ENCODE assay signal across 26 mouse cellular contexts in the genomic region with DNA sequence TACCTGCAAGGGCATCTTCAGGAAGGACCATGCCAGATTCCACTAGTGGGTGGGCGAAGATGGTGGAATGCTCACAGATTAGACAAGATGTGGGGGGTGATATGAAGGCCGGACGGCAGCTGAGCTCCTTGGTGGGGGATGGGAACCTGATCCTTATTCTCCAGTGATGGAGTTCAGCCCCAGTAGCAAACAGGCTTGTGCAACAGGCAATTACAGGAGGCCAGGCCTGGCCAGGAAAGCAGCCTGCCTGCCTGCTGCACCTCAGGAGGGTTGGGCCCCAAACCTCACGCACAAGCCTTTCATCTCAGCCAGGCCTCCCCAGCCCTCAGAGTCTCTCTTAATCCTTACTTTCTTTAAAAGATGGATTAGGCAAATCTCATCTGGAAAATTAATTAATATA.
A peak's percentile ranks its signal among the peaks of the same experiment; 100 is the strongest.
DNase-seq lines count a peak whose midpoint lies in the region; ATAC-seq and TF ChIP-seq lines count a peak whose summit lies in the region.
"Had no signal": no experiment of that assay in that cellular context is flagged by ENCODE, and none has a peak within 500 bp of the region (broad histone marks: within the 10 kb centered on the region; RNA-seq: fewer than 3 reads in every experiment).

No protein-coding gene starts in this region.

- H3K27me3 ChIP-seq in forebrain, embryonic 10.5 days (ENCODE audit: poor library complexity, severe bottlenecking): peaks cover 83% of the 10 kb centered on the region
- no peaks in the 10 kb centered on the region for H3K27me3 ChIP-seq in forebrain, postnatal 0 days (ENCODE audit: insufficient read depth, low read length)
- no peaks in the 10 kb centered on the region for H3K27me3 ChIP-seq in liver, embryonic 16.5 days (ENCODE audit: control insufficient read depth, insufficient read depth, low read depth, low read length)
- H3K27me3 ChIP-seq in liver, postnatal 0 days (ENCODE audit: insufficient read depth, low read length): no peaks in the 10 kb centered on the region
- no peaks in the 10 kb centered on the region; the same call in 1 of the 2 replicates for H3K27me3 ChIP-seq in intestine, embryonic 15.5 days (replicated peaks)
- peaks cover 85% of the 10 kb centered on the region for H3K27me3 ChIP-seq in kidney, embryonic 15.5 days

- ATAC-seq in forebrain, postnatal 0 days: no peak
- ATAC-seq in liver, embryonic 16.5 days (ENCODE audit: low read depth): peak; percentile 37; the same call in 1 of the 2 replicates
- no peak for ATAC-seq in liver, postnatal 0 days
- peak; percentile 76 for ATAC-seq in intestine, embryonic 15.5 days
- ATAC-seq in kidney, embryonic 15.5 days (replicated peaks; ENCODE audit: low FRiP score): no peak
- ATAC-seq: activated CD4-positive, CD25-positive, alpha-beta regulatory T cell, adult 4 months; midbrain, embryonic 16.5 days had no signal

- no peak overlapping the region for H3K4me2 ChIP-seq in forebrain, postnatal 0 days (ENCODE audit: low read depth)
- H3K4me2 ChIP-seq in liver, embryonic 16.5 days (ENCODE audit: low read depth, low read length): no peak overlapping the region
- H3K4me2 ChIP-seq in liver, postnatal 0 days (ENCODE audit: low read depth, low read length): no peak overlapping the region
- no peak overlapping the region for H3K4me2 ChIP-seq in intestine, embryonic 15.5 days (replicated peaks)
- H3K4me2 ChIP-seq in kidney, embryonic 15.5 days: no peak overlapping the region
- H3K4me2 ChIP-seq: hindbrain, embryonic 15.5 days; neural tube, embryonic 15.5 days had no signal

- peak overlapping the region; percentile 80 for H3K27ac ChIP-seq in forebrain, embryonic 10.5 days
- H3K27ac ChIP-seq in forebrain, postnatal 0 days (ENCODE audit: low read depth, low read length): no peak overlapping the region
- H3K27ac ChIP-seq in liver, embryonic 16.5 days (ENCODE audit: low read length): no peak overlapping the region
- no peak overlapping the region for H3K27ac ChIP-seq in liver, postnatal 0 days (ENCODE audit: low read depth)
- peak overlapping the region; percentile 54; the same call in 1 of the 2 replicates for H3K27ac ChIP-seq in intestine, embryonic 15.5 days
- H3K27ac ChIP-seq in kidney, embryonic 15.5 days: no peak overlapping the region
- H3K27ac ChIP-seq: hindbrain, embryonic 15.5 days; layer of hippocampus, adult 2 months; neural tube, embryonic 15.5 days had no signal

- peak overlapping the region; percentile 10; the same call in 1 of the 2 replicates for H3K4me3 ChIP-seq in forebrain, embryonic 10.5 days
- no peak overlapping the region for H3K4me3 ChIP-seq in forebrain, postnatal 0 days (ENCODE audit: low read depth, low read length)
- H3K4me3 ChIP-seq in liver, embryonic 16.5 days (ENCODE audit: low read depth, low read length): no peak overlapping the region
- H3K4me3 ChIP-seq in liver, postnatal 0 days (ENCODE audit: low read depth, low read length): no peak overlapping the region
- H3K4me3 ChIP-seq in intestine, embryonic 15.5 days (replicated peaks): no peak overlapping the region
- H3K4me3 ChIP-seq in kidney, embryonic 15.5 days (replicated peaks): no peak overlapping the region
- H3K4me3 ChIP-seq: erythroblast, embryonic 14.5 days; hindbrain, embryonic 15.5 days; layer of hippocampus, adult 2 months; megakaryocyte, embryonic 14.5 days; neural tube, embryonic 15.5 days had no signal

- no peak overlapping the region for H3K9ac ChIP-seq in forebrain, postnatal 0 days
- H3K9ac ChIP-seq in liver, embryonic 16.5 days (ENCODE audit: low read depth, low read length): no peak overlapping the region
- H3K9ac ChIP-seq in liver, postnatal 0 days (replicated peaks): no peak overlapping the region
- H3K9ac ChIP-seq in intestine, embryonic 15.5 days: no peak overlapping the region
- no peak overlapping the region for H3K9ac ChIP-seq in kidney, embryonic 15.5 days
- H3K9ac ChIP-seq: hindbrain, embryonic 15.5 days; neural tube, embryonic 15.5 days had no signal

- no peak for TF ChIP-seq EP300 in liver, postnatal 0 days (IDR thresholded peaks at IDR 0.05; ENCODE audit: low read depth)

- peaks cover 100% of the 10 kb centered on the region for H3K4me1 ChIP-seq in forebrain, embryonic 10.5 days
- H3K4me1 ChIP-seq in forebrain, postnatal 0 days (ENCODE audit: insufficient read depth): peaks cover 3% of the 10 kb centered on the region; the same call in 1 of the 2 replicates
- no peaks in the 10 kb centered on the region; the same call in 1 of the 2 replicates for H3K4me1 ChIP-seq in liver, embryonic 16.5 days (ENCODE audit: control insufficient read depth, low read depth, low read length)
- no peaks in the 10 kb centered on the region for H3K4me1 ChIP-seq in liver, postnatal 0 days (ENCODE audit: insufficient read depth)
- peaks cover 20% of the 10 kb centered on the region for H3K4me1 ChIP-seq in intestine, embryonic 15.5 days (replicated peaks)
- peaks cover 39% of the 10 kb centered on the region for H3K4me1 ChIP-seq in kidney, embryonic 15.5 days
- H3K4me1 ChIP-seq: megakaryocyte, embryonic 14.5 days had no signal

- no peak for TF ChIP-seq CTCF in forebrain, postnatal 0 days (IDR thresholded peaks at IDR 0.05; ENCODE audit: low read depth)
- no peak for TF ChIP-seq CTCF in liver, postnatal 0 days (IDR thresholded peaks at IDR 0.05; ENCODE audit: low read depth)

- 17% methylated on average over 4 of the region's 4 CpGs for whole genome bisulfite sequencing in forebrain, embryonic 10.5 days
- WGBS in forebrain, postnatal 0 days: 42% methylated on average over 4 of the region's 4 CpGs
- 46% methylated on average over 4 of the region's 4 CpGs for WGBS in liver, embryonic 16.5 days (ENCODE audit: insufficient replicate concordance)
- WGBS in liver, postnatal 0 days (ENCODE audit: insufficient replicate concordance): 66% methylated on average over 4 of the region's 4 CpGs
- WGBS in intestine, embryonic 15.5 days: 44% methylated on average over 4 of the region's 4 CpGs
- 62% methylated on average over 4 of the region's 4 CpGs for WGBS in kidney, embryonic 15.5 days

- no peaks in the 10 kb centered on the region for H3K9me3 ChIP-seq in forebrain, embryonic 10.5 days
- no peaks in the 10 kb centered on the region for H3K9me3 ChIP-seq in forebrain, postnatal 0 days (ENCODE audit: low read length)
- H3K9me3 ChIP-seq in liver, embryonic 16.5 days (replicated peaks; ENCODE audit: control insufficient read depth, low read length): no peaks in the 10 kb centered on the region
- H3K9me3 ChIP-seq in liver, postnatal 0 days (ENCODE audit: low read length): no peaks in the 10 kb centered on the region
- H3K9me3 ChIP-seq in intestine, embryonic 15.5 days: no peaks in the 10 kb centered on the region
- H3K9me3 ChIP-seq in kidney, embryonic 15.5 days (replicated peaks): no peaks in the 10 kb centered on the region
- H3K9me3 ChIP-seq: hindbrain, embryonic 15.5 days; megakaryocyte, embryonic 14.5 days; neural tube, embryonic 15.5 days had no signal

- DNase-seq in forebrain, embryonic 10.5 days (ENCODE audit: extremely low spot score, low spot score): peak; percentile 49
- DNase-seq in forebrain, postnatal 0 days: no peak
- no peak for DNase-seq in liver, postnatal 0 days
- DNase-seq in right cerebral cortex, adult 18-20 months: no peak
- DNase-seq: adrenal gland, postnatal 14 days; cerebellum, adult 11-12 months; cerebellum, postnatal 14 days; gastrocnemius, postnatal 25 days; heart, postnatal 14 days; kidney, adult 18-20 months; kidney, postnatal 14 days; layer of hippocampus, postnatal 36 days; liver; right cerebral cortex, postnatal 4 days; thymus, postnatal 36 days had no signal

- H3K36me3 ChIP-seq in forebrain, embryonic 10.5 days (replicated peaks): 0 out of 2 replicates have a peak, but pooled peaks cover 3% of the 10 kb centered on the region
- no peaks in the 10 kb centered on the region for H3K36me3 ChIP-seq in forebrain, postnatal 0 days (ENCODE audit: insufficient read depth)
- no peaks in the 10 kb centered on the region for H3K36me3 ChIP-seq in liver, embryonic 16.5 days (ENCODE audit: control insufficient read depth, insufficient read depth)
- no peaks in the 10 kb centered on the region for H3K36me3 ChIP-seq in liver, postnatal 0 days (replicated peaks; ENCODE audit: insufficient read depth, low read length)
- no peaks in the 10 kb centered on the region for H3K36me3 ChIP-seq in intestine, embryonic 15.5 days
- H3K36me3 ChIP-seq in kidney, embryonic 15.5 days: no peaks in the 10 kb centered on the region
- H3K36me3 ChIP-seq: G1E; hindbrain, embryonic 15.5 days; neural tube, embryonic 15.5 days had no signal

Comparison
In these comparisons a context has a peak if more than half of its experiments do, and no peak if none do; other contexts are left out.
1. H3K27ac ChIP-seq: peak in forebrain, embryonic 10.5 days (single experiment) and intestine, embryonic 15.5 days (single experiment); none in forebrain, postnatal 0 days (single experiment), liver, embryonic 16.5 days (single experiment), liver, postnatal 0 days (single experiment) and kidney, embryonic 15.5 days (single experiment).
2. ATAC-seq: peak in liver, embryonic 16.5 days (single experiment) and intestine, embryonic 15.5 days (single experiment); none in forebrain, postnatal 0 days (single experiment), liver, postnatal 0 days (single experiment) and kidney, embryonic 15.5 days (single experiment).